In genomic region chr11:115512004-115512403, GRCm38 (mm10) we compare ENCODE assay signal across 9 mouse cellular contexts. TPM values are rescaled to one million over a fixed set of nuclear protein-coding genes. Genes with fewer than 3 reads are reported as not detected.
A peak's percentile ranks its signal among the peaks of the same experiment; 100 is the strongest.
DNase-seq lines count a peak whose midpoint lies in the region; ATAC-seq and TF ChIP-seq lines count a peak whose summit lies in the region.
"Had no signal": no experiment of that assay in that cellular context is flagged by ENCODE, and none has a peak within 500 bp of the region (broad histone marks: within the 10 kb centered on the region; RNA-seq: fewer than 3 reads in every experiment).

No protein-coding gene starts in this region.

- no peaks in the 10 kb centered on the region for H3K9me3 ChIP-seq in embryonic facial prominence, embryonic 13.5 days
- no peaks in the 10 kb centered on the region for H3K9me3 ChIP-seq in intestine, embryonic 14.5 days (ENCODE audit: control insufficient read depth, low read length)

- 46% methylated on average over 3 of the region's 3 CpGs for WGBS in embryonic facial prominence, embryonic 13.5 days
- WGBS in intestine, embryonic 14.5 days = 42% methylated on average over 3 of the region's 3 CpGs

- no peak for ATAC-seq in embryonic facial prominence, embryonic 13.5 days (ENCODE audit: insufficient number of reproducible peaks, insufficient read depth, low FRiP score, low TSS enrichment, low read depth)
- no peak for ATAC-seq in intestine, embryonic 14.5 days (replicated peaks; ENCODE audit: low FRiP score, low TSS enrichment, low read depth)

- no peaks in the 10 kb centered on the region for H3K36me3 ChIP-seq in embryonic facial prominence, embryonic 13.5 days
- H3K36me3 ChIP-seq in intestine, embryonic 14.5 days (ENCODE audit: control insufficient read depth, insufficient read depth, low read length) = no peaks in the 10 kb centered on the region

- H3K27ac ChIP-seq in layer of hippocampus, adult 2 months = peak overlapping the region; percentile 93; the same call in 1 of the 2 replicates
- H3K27ac ChIP-seq in embryonic facial prominence, embryonic 13.5 days = 0 out of 2 replicates have a peak overlapping the region, but pooled peaks have one; percentile 12
- peak overlapping the region; percentile 85; the same call in 1 of the 2 replicates for H3K27ac ChIP-seq in intestine, embryonic 14.5 days (ENCODE audit: low read depth)

- DNase-seq in layer of hippocampus, adult 2 months (ENCODE audit: low spot score in 2 of 2) = no peak
- no peak for DNase-seq in layer of hippocampus, adult 11-12 months (ENCODE audit: low spot score)
- DNase-seq in intestine, embryonic 14.5 days (ENCODE audit: low spot score) = no peak
- peak; percentile 29 for DNase-seq in naive thymus-derived CD4-positive, alpha-beta T cell, adult 2 months (ENCODE audit: low read depth)
- DNase-seq in cerebellum, postnatal 14 days = no peak
- no peak for DNase-seq in cerebellum, adult 9-11 months
- DNase-seq in lung, postnatal 36 days = no peak

- peaks cover 41% of the 10 kb centered on the region for H3K4me1 ChIP-seq in embryonic facial prominence, embryonic 13.5 days
- H3K4me1 ChIP-seq in intestine, embryonic 14.5 days (replicated peaks; ENCODE audit: control insufficient read depth, insufficient read depth, low read length) = peaks cover 38% of the 10 kb centered on the region

- TF ChIP-seq CTCF in layer of hippocampus, adult 2 months (conservative IDR thresholded peaks at IDR 0.05) = no peak

- peak overlapping the region; percentile 98 for H3K9ac ChIP-seq in embryonic facial prominence, embryonic 13.5 days
- peak overlapping the region; percentile 98 for H3K9ac ChIP-seq in intestine, embryonic 14.5 days (ENCODE audit: low read length)

- H3K4me3 ChIP-seq in layer of hippocampus, adult 2 months = peak overlapping the region; percentile 85
- H3K4me3 ChIP-seq in embryonic facial prominence, embryonic 13.5 days = peak overlapping the region; percentile 95
- peak overlapping the region; percentile 96 for H3K4me3 ChIP-seq in intestine, embryonic 14.5 days (ENCODE audit: low read depth, low read length)

- H3K27me3 ChIP-seq in embryonic facial prominence, embryonic 13.5 days = no peaks in the 10 kb centered on the region
- no peaks in the 10 kb centered on the region for H3K27me3 ChIP-seq in intestine, embryonic 14.5 days (replicated peaks; ENCODE audit: control insufficient read depth, insufficient read depth, low read length)

- peak overlapping the region; percentile 94 for H3K4me2 ChIP-seq in embryonic facial prominence, embryonic 13.5 days
- peak overlapping the region; percentile 92 for H3K4me2 ChIP-seq in intestine, embryonic 14.5 days (ENCODE audit: low read length)

RNA-seq across cellular contexts. Expression of gene Jpt1, which starts 2.2 kb away (rescaled TPM):
- total RNA-seq in layer of hippocampus, adult 2 months (2021) = 100 to 1,000 TPM; 140 to 142 TPM
- 566 and 584 TPM in 2 replicates for polyA plus RNA-seq in embryonic facial prominence, embryonic 13.5 days (2015; fragmentation: Nextera tagmentation; extraction: Ambion mirVana)
- polyA plus RNA-seq in intestine, embryonic 14.5 days (2014; fragmentation: Nextera tagmentation; extraction: Ambion mirVana) = 573 and 633 TPM in 2 replicates

RNA-seq across cellular contexts. Expression of gene Nt5c, which starts 20.3 kb away (rescaled TPM):
- 10 to 100 TPM; 64.3 to 65.5 TPM for total RNA-seq in layer of hippocampus, adult 2 months (2021)
- polyA plus RNA-seq in embryonic facial prominence, embryonic 13.5 days (2015; fragmentation: Nextera tagmentation; extraction: Ambion mirVana) = 77.2 and 85.3 TPM in 2 replicates
- polyA plus RNA-seq in intestine, embryonic 14.5 days (2014; fragmentation: Nextera tagmentation; extraction: Ambion mirVana) = 115 and 133 TPM in 2 replicates

RNA-seq across cellular contexts. Expression of gene Sumo2, which starts 24.1 kb away (rescaled TPM):
- total RNA-seq in layer of hippocampus, adult 2 months (2021) = 100 to 1,000 TPM; 318 to 328 TPM
- polyA plus RNA-seq in embryonic facial prominence, embryonic 13.5 days (2015; fragmentation: Nextera tagmentation; extraction: Ambion mirVana) = 1,193 and 1,231 TPM in 2 replicates
- polyA plus RNA-seq in intestine, embryonic 14.5 days (2014; fragmentation: Nextera tagmentation; extraction: Ambion mirVana) = 891 and 947 TPM in 2 replicates

RNA-seq across cellular contexts. Expression of gene Armc7, which starts 36.5 kb away (rescaled TPM):
- 10 to 100 TPM; 10.4 to 10.9 TPM for total RNA-seq in layer of hippocampus, adult 2 months (2021)
- 11.6 and 11.9 TPM in 2 replicates for polyA plus RNA-seq in embryonic facial prominence, embryonic 13.5 days (2015; fragmentation: Nextera tagmentation; extraction: Ambion mirVana)
- polyA plus RNA-seq in intestine, embryonic 14.5 days (2014; fragmentation: Nextera tagmentation; extraction: Ambion mirVana) = 6.5 and 6.9 TPM in 2 replicates

RNA-seq across cellular contexts. Expression of gene Slc16a5, which starts 49.7 kb away (rescaled TPM):
- total RNA-seq in layer of hippocampus, adult 2 months (2021) = not detected
- 0.17 and 0.44 TPM in 2 replicates for polyA plus RNA-seq in embryonic facial prominence, embryonic 13.5 days (2015; fragmentation: Nextera tagmentation; extraction: Ambion mirVana)
- 1.9 and 2.5 TPM in 2 replicates for polyA plus RNA-seq in intestine, embryonic 14.5 days (2014; fragmentation: Nextera tagmentation; extraction: Ambion mirVana)
- total RNA-seq: gastrocnemius, postnatal 25 days had no signal

Comparison
In these comparisons a context has a peak if more than half of its experiments do, and no peak if none do; other contexts are left out.
1. H3K27ac ChIP-seq: peak in every context shown above with its lines; median percentile 93 in layer of hippocampus, adult 2 months; 85 in intestine, embryonic 14.5 days; 12 in embryonic facial prominence, embryonic 13.5 days.